Mouse (Mus musculus) heart, adult 9 months (tissue): ENCODE data around the gene Arhgap1.

Experiments used
- DNase-seq, 2 experiments: peaks; one replicate each; pipeline ENCODE4 v3.0.0; 2022; ENCODE audit warnings: low spot score in 2 of 2

The Arhgap1 gene

GRCm38 (mm10) chr2:91695436-91696224 lies 46.0 kb downstream of the Arhgap1 start:
- DNase-seq: peak; percentile 25 to 31

DNA sequence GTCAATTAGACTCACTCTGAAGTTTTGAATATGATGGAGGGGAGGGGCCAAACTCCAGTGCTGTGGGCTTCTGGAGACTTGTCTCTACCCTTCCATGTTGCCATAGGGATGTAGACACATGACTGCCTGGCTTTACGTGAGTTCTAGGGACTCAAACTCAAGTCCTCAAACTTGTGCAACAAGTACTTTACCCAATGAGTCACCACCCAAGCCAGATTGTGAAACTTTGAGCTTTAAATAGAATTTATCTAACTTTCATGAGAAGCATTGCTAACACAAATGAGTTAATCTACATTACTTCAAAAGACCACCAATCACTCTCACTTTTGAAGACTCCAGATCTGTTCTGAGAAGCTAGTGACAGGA lies 46.5 kb downstream of the Arhgap1 start:
- DNase-seq: peak in 1 of 2 experiments; percentile 34

GRCm38 (mm10) chr2:91699225-91699624 lies 49.6 kb downstream of the Arhgap1 start:
- DNase-seq: peak in 1 of 2 experiments; percentile 22

DNA sequence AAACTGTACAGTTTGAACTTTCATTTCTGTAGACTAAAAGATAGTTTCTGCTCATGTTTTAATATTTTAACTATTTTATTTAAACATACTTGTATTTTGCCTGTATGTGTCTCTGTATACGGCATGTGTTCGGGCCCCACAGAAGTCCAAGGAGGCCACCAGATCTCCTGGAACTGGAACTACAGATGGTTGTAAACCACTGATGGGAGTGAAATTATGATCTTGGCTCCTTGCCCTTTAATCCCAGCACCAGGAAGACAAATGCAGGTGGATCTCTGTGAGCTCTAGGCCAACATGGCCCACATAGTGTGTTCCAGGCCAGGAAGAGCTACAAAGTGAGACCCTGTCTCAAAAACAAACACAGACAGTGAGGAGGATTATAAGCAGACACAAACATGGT lies 51.7 kb downstream of the Arhgap1 start:
- no peak for DNase-seq

GRCm38 (mm10) chr2:91705736-91706135 lies 56.1 kb downstream of the Arhgap1 start:
- DNase-seq: no peak

DNA sequence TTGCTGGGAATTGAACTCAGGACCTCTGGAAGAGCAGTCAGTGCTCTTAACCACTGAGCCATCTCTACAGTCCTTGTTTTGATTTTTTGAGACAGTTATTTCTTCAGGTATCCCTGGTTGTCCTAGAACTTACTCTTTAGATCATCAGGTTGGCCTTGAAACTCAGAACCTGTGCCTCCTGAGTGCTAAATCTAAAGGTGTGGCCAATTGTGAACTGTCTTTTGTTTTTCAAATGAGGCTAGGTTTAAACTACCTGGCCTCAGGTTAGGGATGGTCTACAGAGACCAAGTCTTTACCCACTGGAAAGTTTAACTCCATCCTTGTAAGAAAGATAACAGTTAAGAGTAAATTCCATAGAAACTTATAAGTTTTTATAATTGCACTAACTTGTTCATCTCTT lies 56.8 kb downstream of the Arhgap1 start:
- DNase-seq: no peak

DNA sequence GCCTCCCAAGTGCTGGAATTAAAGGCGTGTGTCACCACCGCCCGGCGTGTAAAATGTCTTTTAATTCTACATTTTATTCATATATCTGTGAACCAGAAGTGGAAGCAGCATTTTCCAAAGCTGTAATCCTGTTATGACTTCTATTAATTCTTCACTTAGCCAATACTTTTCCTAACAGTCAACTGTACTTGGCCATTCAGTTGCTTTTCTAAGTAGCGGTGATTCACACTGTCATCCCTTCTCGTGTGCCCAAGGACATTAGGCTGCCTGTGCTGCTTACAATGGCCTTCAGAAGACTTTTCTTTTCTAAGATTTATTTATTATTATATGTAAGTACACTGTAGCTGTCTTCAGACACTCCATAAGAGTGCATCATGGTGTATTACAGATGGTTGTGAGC lies 58.7 kb downstream of the Arhgap1 start:
- no peak for DNase-seq

DNA sequence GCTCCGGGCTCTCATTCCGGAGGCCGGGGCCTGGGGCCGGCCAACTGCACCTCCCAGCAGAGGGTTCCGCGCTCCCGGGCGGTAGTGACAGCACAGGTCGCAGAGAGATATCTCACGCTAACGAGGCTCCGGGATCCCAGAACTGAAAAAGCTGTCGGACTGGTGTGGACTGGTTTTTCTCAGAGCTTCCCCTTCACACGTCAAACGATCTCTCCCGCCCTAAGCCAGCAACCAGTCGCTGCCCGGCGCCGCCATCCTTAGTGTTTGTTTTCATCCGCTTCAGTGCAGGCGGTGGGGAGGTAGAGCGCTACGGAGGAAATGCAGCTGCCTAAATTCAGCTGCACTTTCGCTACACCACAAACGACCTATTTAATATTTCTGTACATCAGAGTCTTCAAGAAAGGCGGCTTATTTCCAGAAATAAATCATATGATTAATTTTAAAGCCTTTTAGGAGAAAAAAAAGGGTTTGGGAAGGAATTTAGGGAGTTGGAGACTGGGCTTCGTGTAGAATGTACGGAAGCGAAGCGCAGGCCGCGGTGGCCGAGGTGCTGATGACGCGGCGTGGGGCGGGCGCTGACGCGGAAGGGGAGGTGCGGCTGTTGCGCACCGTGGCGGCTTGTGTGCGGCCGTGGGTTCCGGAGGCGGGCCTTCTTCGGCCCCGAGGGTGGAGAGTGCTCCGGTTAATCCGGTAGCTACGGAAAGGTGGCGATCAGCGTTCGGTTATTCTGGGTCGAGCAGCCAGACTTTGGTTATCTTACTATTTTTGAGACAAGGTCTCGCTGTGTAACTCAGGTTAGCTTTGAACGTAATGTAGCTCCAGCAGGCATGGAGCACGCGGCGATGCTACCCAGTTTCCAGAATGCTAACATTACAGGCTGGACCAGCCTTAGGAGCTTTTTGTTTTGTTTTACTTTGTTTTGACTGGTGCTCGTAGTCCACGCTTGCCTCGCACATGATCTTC lies 60.9 kb downstream of the Arhgap1 start, which contains the start of the genes Atg13 and Harbi1:
Atg13 (minus strand) TSS at position 305 of the 963 bp plus-strand sequence.
Harbi1 (plus strand) TSS at position 581 of the 963 bp plus-strand sequence.
- peak; percentile 88 to 91 for DNase-seq

GRCm38 (mm10) chr2:91711256-91711925 lies 61.7 kb downstream of the Arhgap1 start:
- no peak for DNase-seq

GRCm38 (mm10) chr2:91714921-91715320 lies 65.3 kb downstream of the Arhgap1 start:
- DNase-seq: no peak

- no peak for DNase-seq
These were observed 68.6 kb downstream of the Arhgap1 start for GRCm38 (mm10) chr2:91718276-91718675.
